Comparison of ENCODE assay signal across 18 mouse cellular contexts in the genomic region with DNA sequence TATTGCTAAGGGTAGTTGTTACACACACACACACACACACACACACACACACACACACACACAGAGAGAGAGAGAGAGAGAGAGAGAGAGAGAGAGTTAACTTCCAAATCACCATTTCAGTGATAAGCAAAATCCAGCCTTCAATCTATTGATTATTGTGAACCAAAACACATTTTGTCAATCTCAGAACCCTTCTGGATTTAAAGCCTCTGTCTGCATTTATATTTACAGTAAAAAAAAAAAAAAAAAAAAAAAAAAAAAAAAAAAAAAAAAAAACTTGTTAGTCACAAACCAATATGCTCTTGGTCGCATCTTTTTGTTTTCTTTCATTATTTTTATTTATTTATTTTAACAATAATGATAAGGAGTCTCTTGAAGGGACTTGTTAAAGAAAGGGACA. TPM values are rescaled to one million over a fixed set of nuclear protein-coding genes. Genes with fewer than 3 reads are reported as not detected.
A peak's percentile ranks its signal among the peaks of the same experiment; 100 is the strongest.
DNase-seq lines count a peak whose midpoint lies in the region; TF ChIP-seq lines count a peak whose summit lies in the region.
"Had no signal": no experiment of that assay in that cellular context is flagged by ENCODE, and none has a peak within 500 bp of the region (broad histone marks: within the 10 kb centered on the region; RNA-seq: fewer than 3 reads in every experiment).

No protein-coding gene starts in this region.

- H3K4me3 ChIP-seq in ES-E14 (ENCODE audit: insufficient read depth in 1 of 2, low read depth in 1 of 2, low read length in 2 of 2, poor library complexity in 1 of 2, severe bottlenecking in 1 of 2), result no peak overlapping the region
- H3K4me3 ChIP-seq: embryonic facial prominence, embryonic 13.5 days; embryonic facial prominence, embryonic 15.5 days; erythroblast, embryonic 14.5 days; forebrain, embryonic 10.5 days; forebrain, embryonic 12.5 days had no signal

- H3K9ac ChIP-seq in ES-E14 (ENCODE audit: insufficient read depth, low read depth, low read length, poor library complexity, severe bottlenecking), result no peak overlapping the region
- H3K9ac ChIP-seq: embryonic facial prominence, embryonic 13.5 days; embryonic facial prominence, embryonic 15.5 days; forebrain, embryonic 12.5 days had no signal

- H3K36me3 ChIP-seq in ES-E14 (ENCODE audit: control insufficient read depth, insufficient read depth, low read length, poor library complexity, severe bottlenecking), result no peaks in the 10 kb centered on the region
- H3K36me3 ChIP-seq: embryonic facial prominence, embryonic 13.5 days; embryonic facial prominence, embryonic 15.5 days; forebrain, embryonic 10.5 days; forebrain, embryonic 12.5 days had no signal

- no peak overlapping the region for H3K27ac ChIP-seq in ES-E14 (ENCODE audit: insufficient read depth, low read depth, low read length, poor library complexity, severe bottlenecking)
- H3K27ac ChIP-seq: embryonic facial prominence, embryonic 13.5 days; embryonic facial prominence, embryonic 15.5 days; forebrain, embryonic 10.5 days; forebrain, embryonic 12.5 days had no signal

- H3K9me3 ChIP-seq in ES-E14 (ENCODE audit: control insufficient read depth, insufficient read depth, low read depth, low read length), result no peaks in the 10 kb centered on the region
- H3K9me3 ChIP-seq: embryonic facial prominence, embryonic 15.5 days; forebrain, embryonic 10.5 days; forebrain, embryonic 12.5 days had no signal

- H3K4me1 ChIP-seq in ES-E14 (ENCODE audit: control insufficient read depth in 2 of 2, insufficient read depth in 2 of 2, low read length in 2 of 2, poor library complexity in 1 of 2), result peaks cover 0 to 11% of the 10 kb centered on the region in 2 experiments; a peak in 2 of 4 replicates

- in situ Hi-C loops in ES-E14 (cut with MboI; ENCODE audit: low sequenced_read_pairs in 2 of 2, unreplicated experiment in 2 of 2), result loop anchor here in 1 of 2 experiments (10.0 kb wide), 1 partner anchor 1722 kb away; a partner anchor contains a TSS

- peak; percentile 7 for DNase-seq in retina, embryonic 14.5 days (ENCODE audit: low spot score)
- no peak for DNase-seq in retina, postnatal 1 day
- no peak for DNase-seq in ES-E14 (ENCODE audit: low read depth, low spot score)
- no peak for DNase-seq in urinary bladder, postnatal 4 days (ENCODE audit: low spot score in 2 of 2)
- no peak for DNase-seq in urinary bladder, postnatal 14 days (ENCODE audit: low spot score)
- DNase-seq: adrenal gland, adult 2 months; adrenal gland, postnatal 10 days; adrenal gland, postnatal 25 days; cerebellum, adult 11 months; cerebellum, adult 18-20 months; cerebellum, adult 8-10 months; cerebellum, adult 9-11 months; cerebellum, postnatal 36 days had no signal

TF ChIP-seq in ES-E14, 5 proteins besides CTCF, POLR2A, EP300 and RAD21:
- no peak for TF ChIP-seq HCFC1 (IDR thresholded peaks at IDR 0.05; ENCODE audit: borderline replicate concordance, insufficient read depth, low read length)
- TF ChIP-seq ZNF384 (IDR thresholded peaks at IDR 0.05; ENCODE audit: low read depth, low read length), result peak; percentile 64; the same call in 1 of the 2 replicates
- TF ChIP-seq ZC3H11A (IDR thresholded peaks at IDR 0.05; ENCODE audit: borderline replicate concordance, low read depth, low read length), result no peak
- TF ChIP-seq MAFK (IDR thresholded peaks at IDR 0.05; ENCODE audit: insufficient read depth, low read depth, low read length), result no peak

RNA-seq across cellular contexts. Expression of a gene that starts 5.1 kb away (rescaled TPM):
- 0.74 and 0.80 TPM in 2 replicates for total RNA-seq in ES-E14 (2012; rRNA removed)
- total RNA-seq: adrenal gland, adult 2 months; adrenal gland, postnatal 10 days; adrenal gland, postnatal 25 days had no signal

RNA-seq across cellular contexts. Expression of a gene that starts 45.8 kb away (rescaled TPM):
- 5.9 and 10.6 TPM in 2 replicates for total RNA-seq in ES-E14 (2012; rRNA removed)

RNA-seq across cellular contexts. Expression of a gene that starts 45.9 kb away (rescaled TPM):
- 6.6 and 7.4 TPM in 2 replicates for total RNA-seq in ES-E14 (2012; rRNA removed)

RNA-seq across cellular contexts. Expression of a gene that starts 47.9 kb away (rescaled TPM):
- total RNA-seq in ES-E14 (2012; rRNA removed), result 61.5 and 90.5 TPM in 2 replicates
